Mouse (Mus musculus) layer of hippocampus, adult 6 months (tissue): Measurements from ENCODE around the gene Mrgprb3. TPM values are rescaled to one million over a fixed set of nuclear protein-coding genes. Genes with fewer than 3 reads are reported as not detected.

ENCODE experiments used
- long read RNA-seq, 2 experiments: library from polyadenylated mRNA; unstranded; transcript quantifications; one replicate each; pipeline ENCODE4 v2.0.0; 2019 to 2020
- polyA plus RNA-seq: library from polyadenylated mRNA; unstranded; fragments of <200 nt; fragmentation: Nextera tagmentation; gene quantifications from 2 replicates; pipeline ENCODE4 v1.2.3, GENCODE M21; 2021

Gene Mrgprb3
- not detected in 2 replicates for polyA plus RNA-seq
- long read RNA-seq, experiment 1, result 0 reads
- long read RNA-seq, experiment 2, result 0 reads

DNA sequence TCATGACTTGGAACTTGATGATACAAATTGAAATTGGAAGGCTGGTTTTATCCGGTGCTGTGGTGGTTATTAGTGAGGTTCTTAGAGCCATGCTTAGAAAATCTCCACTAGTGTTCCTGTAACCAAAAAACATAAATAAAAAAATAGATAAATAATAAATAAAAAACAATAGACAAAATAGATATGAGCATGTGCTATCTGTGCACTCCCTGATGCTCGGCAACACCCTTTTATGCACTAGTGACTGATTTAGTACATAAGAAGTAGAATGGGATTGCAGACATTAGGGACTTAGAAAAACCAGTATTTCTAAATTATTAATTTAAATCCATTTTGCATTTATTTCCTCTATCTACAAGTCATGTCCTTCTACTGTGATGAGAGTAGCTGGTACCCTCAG lies at the start of gene Mrgprb3:
TSS of gene Mrgprb3 (minus strand) at position 101 of the 400 bp plus-strand sequence.

Other genes with a start within 250 kb of the Mrgprb3 start
- gene Mrgprb1, start 187.5 kb downstream of the Mrgprb3 start, polyA plus RNA-seq, result not detected in 2 replicates
- not detected in 2 replicates for gene Mrgprx2, start 144.5 kb downstream of the Mrgprb3 start, polyA plus RNA-seq
- not detected in 2 replicates for gene Mrgprb2, start 85.7 kb downstream of the Mrgprb3 start, polyA plus RNA-seq
- 16.7 and 20.4 TPM in 2 replicates for gene Zdhhc13, start 145.2 kb upstream of the Mrgprb3 start, polyA plus RNA-seq
- gene Csrp3, start 204.2 kb upstream of the Mrgprb3 start, polyA plus RNA-seq, result not detected in 2 replicates
- gene E2f8, start 237.8 kb upstream of the Mrgprb3 start, polyA plus RNA-seq, result 0.11 and 0.14 TPM in 2 replicates